Mouse (Mus musculus) kidney, adult 2 months (tissue): ENCODE measurements at regions not wholly inside any gene's neighbourhood (a gene's known extent, or its start where the extent isn't known, plus 50 kb on each side); places are given as distances from the start of the nearest gene placed in this dataset.

Source experiments
- DNase-seq: peaks from one replicate; pipeline ENCODE4 v3.0.0; 2021
- H3K27ac ChIP-seq: fragments of 200-500 bp; 2 replicates; pipeline ENCODE4 v1.5.1; 2012; ENCODE audit warnings: low read depth, low read length, control low read depth, inconsistent platforms; ENCODE audit not compliant: insufficient read depth
- H3K27me3 ChIP-seq: fragments of 200-500 bp; replicated peaks from 2 replicates; pipeline ENCODE4 v1.6.1; 2012; ENCODE audit warnings: mild to moderate bottlenecking, moderate library complexity, low read length, inconsistent platforms; ENCODE audit not compliant: control insufficient read depth, insufficient read depth
- H3K36me3 ChIP-seq: fragments of 200-500 bp; 2 replicates; pipeline ENCODE4 v1.6.1; 2012; ENCODE audit warnings: mild to moderate bottlenecking, moderate library complexity, low read length, inconsistent platforms; ENCODE audit not compliant: control insufficient read depth, insufficient read depth
- H3K4me1 ChIP-seq: fragments of 200-500 bp; 2 replicates; pipeline ENCODE4 v1.6.1; 2011; ENCODE audit warnings: low read length; ENCODE audit not compliant: control insufficient read depth, insufficient read depth
- H3K4me3 ChIP-seq: fragments of 200-500 bp; 2 replicates; pipeline ENCODE4 v1.5.1; 2011; ENCODE audit warnings: mild to moderate bottlenecking, low read depth, low read length, control low read depth; ENCODE audit not compliant: insufficient read depth
- CTCF ChIP-seq: fragments of 200-500 bp; conservative IDR thresholded peaks from 2 replicates; pipeline ENCODE4 v1.5.1; 2011; ENCODE audit warnings: low read depth, mild to moderate bottlenecking, control low read depth, low read length, moderate library complexity, mixed read lengths; ENCODE audit not compliant: insufficient read depth, insufficient read length
- POLR2A ChIP-seq: fragments of 200-500 bp; IDR thresholded peaks from one replicate; pipeline ENCODE4 v1.6.1; 2011; ENCODE audit warnings: low read depth, low read length, control low read depth
- WGBS: fragments of 180-500 bp; shearing (Covaris S2); methylation state at CpG from one replicate; pipeline ENCODE4 v1.1.7; 2018; 5-methylcytosine and 5-hydroxymethylcytosine counted together

- Histone ChIP-seq H3K4me3 (no peak overlapping the region), H3K27me3 (no peaks in the 10 kb centered on the region), H3K36me3 (no peaks in the 10 kb centered on the region), H3K27ac (no peak overlapping the region), H3K4me1 (no peaks in the 10 kb centered on the region)
- no peak for DNase-seq
- TF ChIP-seq CTCF, result no peak
- WGBS, result 95% methylated on average over 3 of the region's 3 CpGs
Measured at GRCm38 (mm10) chr6:100117084-100117483, 170.2 kb downstream of the Rybp start.

GRCm38 (mm10) chr6:100113393-100114137, 173.7 kb downstream of the Rybp start:
- no peaks in the 10 kb centered on the region for H3K36me3 ChIP-seq
- WGBS, result 48% methylated on average over 4 of the region's 4 CpGs
- peak; percentile 54 for DNase-seq
- no peak overlapping the region for H3K4me3 ChIP-seq
- H3K27ac ChIP-seq, result no peak overlapping the region
- H3K4me1 ChIP-seq, result peaks cover 4% of the 10 kb centered on the region
- no peaks in the 10 kb centered on the region for H3K27me3 ChIP-seq
- TF ChIP-seq CTCF (no peak), POLR2A (no peak)

- no peaks in the 10 kb centered on the region for H3K27me3 ChIP-seq
- peak; percentile 52 for DNase-seq
- WGBS, result 75% methylated on average over 2 of the region's 2 CpGs
- TF ChIP-seq POLR2A, result no peak
- no peak for TF ChIP-seq CTCF
- peaks cover 4% of the 10 kb centered on the region for H3K4me1 ChIP-seq
- no peak overlapping the region for H3K4me3 ChIP-seq
- H3K36me3 ChIP-seq, result no peaks in the 10 kb centered on the region
- no peak overlapping the region for H3K27ac ChIP-seq
Measured at GRCm38 (mm10) chr6:100110981-100111660, 176.2 kb downstream of the Rybp start.

GRCm38 (mm10) chr6:100109979-100110378, 177.3 kb downstream of the Rybp start:
- DNase-seq, result peak; percentile 55
- H3K27ac ChIP-seq, result no peak overlapping the region
- H3K36me3 ChIP-seq, result no peaks in the 10 kb centered on the region
- H3K4me3 ChIP-seq, result no peak overlapping the region
- 48% methylated on average over 7 of the region's 7 CpGs for WGBS
- no peaks in the 10 kb centered on the region for H3K27me3 ChIP-seq
- peaks cover 4% of the 10 kb centered on the region for H3K4me1 ChIP-seq
- TF ChIP-seq POLR2A, result no peak
- TF ChIP-seq CTCF, result no peak

- TF ChIP-seq CTCF, result no peak
- no peak for TF ChIP-seq POLR2A
- 46% methylated on average over 3 of the region's 3 CpGs for WGBS
- no peak overlapping the region for H3K4me3 ChIP-seq
- H3K27me3 ChIP-seq, result no peaks in the 10 kb centered on the region
- DNase-seq, result no peak
- peaks cover 4% of the 10 kb centered on the region for H3K4me1 ChIP-seq
- no peak overlapping the region for H3K27ac ChIP-seq
- H3K36me3 ChIP-seq, result no peaks in the 10 kb centered on the region
Measured at GRCm38 (mm10) chr6:100109351-100109750, 177.9 kb downstream of the Rybp start.

GRCm38 (mm10) chr6:100107508-100107907, 179.8 kb downstream of the Rybp start:
- Histone ChIP-seq H3K4me1 (peaks cover 4% of the 10 kb centered on the region), H3K36me3 (no peaks in the 10 kb centered on the region), H3K27ac (no peak overlapping the region), H3K4me3 (no peak overlapping the region), H3K27me3 (no peaks in the 10 kb centered on the region)
- TF ChIP-seq CTCF (no peak), POLR2A (no peak)
- 75% methylated on average over 3 of the region's 3 CpGs for WGBS
- no peak for DNase-seq

GRCm38 (mm10) chr6:100107066-100107465, 180.2 kb downstream of the Rybp start:
- no peaks in the 10 kb centered on the region for H3K27me3 ChIP-seq
- H3K4me3 ChIP-seq, result no peak overlapping the region
- peaks cover 4% of the 10 kb centered on the region for H3K4me1 ChIP-seq
- DNase-seq, result no peak
- 88% methylated on average over 5 of the region's 5 CpGs for WGBS
- no peak overlapping the region for H3K27ac ChIP-seq
- TF ChIP-seq POLR2A (no peak), CTCF (no peak)
- no peaks in the 10 kb centered on the region for H3K36me3 ChIP-seq
